ENCODE assay signal across 8 mouse cellular contexts in the genomic region with DNA sequence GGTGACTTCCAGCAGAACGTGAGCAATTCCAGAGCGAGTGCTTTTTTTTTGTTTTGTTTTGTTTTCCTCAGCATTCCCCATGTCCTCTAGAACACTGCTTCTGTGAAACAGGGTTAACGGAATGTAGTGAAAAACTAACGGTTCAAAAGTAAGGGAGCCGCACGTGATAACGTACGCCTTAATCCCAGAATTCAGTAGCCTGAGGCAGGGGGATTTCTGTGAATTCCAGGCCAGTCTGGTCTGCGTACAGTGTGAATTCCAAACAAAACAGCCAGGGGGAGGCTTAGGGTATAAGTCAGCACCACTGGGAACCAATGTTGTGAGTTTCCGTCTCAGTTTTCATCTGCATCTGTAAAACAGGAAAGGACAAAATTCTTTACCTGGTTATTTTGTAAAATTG. TPM values are rescaled to one million over a fixed set of nuclear protein-coding genes. Genes with fewer than 3 reads are reported as not detected.
DNase-seq lines count a peak whose midpoint lies in the region; ATAC-seq and TF ChIP-seq lines count a peak whose summit lies in the region.

No protein-coding gene starts in this region.

- H3K9me3 ChIP-seq in forebrain, embryonic 16.5 days (ENCODE audit: control insufficient read depth, low read length): no peaks in the 10 kb centered on the region
- no peaks in the 10 kb centered on the region for H3K9me3 ChIP-seq in limb, embryonic 13.5 days
- no peaks in the 10 kb centered on the region for H3K9me3 ChIP-seq in neural tube, embryonic 12.5 days

- H3K27me3 ChIP-seq in Patski: no peaks in the 10 kb centered on the region
- no peaks in the 10 kb centered on the region for H3K27me3 ChIP-seq in forebrain, embryonic 16.5 days (replicated peaks; ENCODE audit: control insufficient read depth, insufficient read depth, low read length)
- peaks cover 9% of the 10 kb centered on the region for H3K27me3 ChIP-seq in limb, embryonic 13.5 days
- no peaks in the 10 kb centered on the region for H3K27me3 ChIP-seq in neural tube, embryonic 12.5 days (replicated peaks)

- H3K4me1 ChIP-seq in forebrain, embryonic 16.5 days (replicated peaks; ENCODE audit: control insufficient read depth, insufficient read depth, low read length): peaks cover 13% of the 10 kb centered on the region
- H3K4me1 ChIP-seq in limb, embryonic 13.5 days: peaks cover 12% of the 10 kb centered on the region
- peaks cover 8% of the 10 kb centered on the region for H3K4me1 ChIP-seq in neural tube, embryonic 12.5 days

- 16% methylated on average over 10 of the region's 10 CpGs for WGBS in forebrain, embryonic 16.5 days
- 8% methylated on average over 10 of the region's 10 CpGs for WGBS in limb, embryonic 13.5 days
- 19% methylated on average over 10 of the region's 10 CpGs for WGBS in neural tube, embryonic 12.5 days

- H3K4me2 ChIP-seq in forebrain, embryonic 16.5 days (ENCODE audit: low read length): peak overlapping the region; percentile 52
- H3K4me2 ChIP-seq in limb, embryonic 13.5 days (replicated peaks): peak overlapping the region; percentile 70
- H3K4me2 ChIP-seq in neural tube, embryonic 12.5 days (replicated peaks): peak overlapping the region; percentile 64

- peak; percentile 13 for DNase-seq in heart, adult 8-10 months (ENCODE audit: low spot score)
- DNase-seq in heart, postnatal 10 days: no peak
- DNase-seq in Patski (ENCODE audit: low read depth, low spot score): no peak
- DNase-seq in urinary bladder, adult 18-20 months (ENCODE audit: low spot score in 2 of 2): no peak
- no peak for DNase-seq in adrenal gland, adult 2 months

- H3K9ac ChIP-seq in forebrain, embryonic 16.5 days (replicated peaks; ENCODE audit: low read depth, low read length): peak overlapping the region; percentile 72
- H3K9ac ChIP-seq in limb, embryonic 13.5 days: peak overlapping the region; percentile 83
- peak overlapping the region; percentile 79 for H3K9ac ChIP-seq in neural tube, embryonic 12.5 days

- peak overlapping the region; percentile 88 for H3K4me3 ChIP-seq in forebrain, embryonic 16.5 days (replicated peaks; ENCODE audit: low read length)
- peak overlapping the region; percentile 75 for H3K4me3 ChIP-seq in limb, embryonic 13.5 days
- H3K4me3 ChIP-seq in neural tube, embryonic 12.5 days: peak overlapping the region; percentile 74

- ATAC-seq in Patski: peak; percentile 4
- ATAC-seq in forebrain, embryonic 16.5 days: peak; percentile 60
- ATAC-seq in limb, embryonic 13.5 days (ENCODE audit: low FRiP score, low read depth): peak; percentile 66
- ATAC-seq in neural tube, embryonic 12.5 days (ENCODE audit: low FRiP score, low read depth): peak; percentile 81

- H3K36me3 ChIP-seq in forebrain, embryonic 16.5 days (ENCODE audit: control insufficient read depth, insufficient read depth): peaks cover 4% of the 10 kb centered on the region; the same call in 1 of the 2 replicates
- H3K36me3 ChIP-seq in limb, embryonic 13.5 days: peaks cover 16% of the 10 kb centered on the region
- H3K36me3 ChIP-seq in neural tube, embryonic 12.5 days: peaks cover 12% of the 10 kb centered on the region

- CTCF ChIA-PET in Patski (lab: Charles Lee): no interaction called here

- in situ Hi-C loops in Patski (cut with MboI; ENCODE audit: low pct_unique_long_range_greater_than_20kb): no loop called here

- intact Hi-C loops in heart, postnatal 10 days (cut with DNase I): no loop called here

- POLR2A ChIA-PET in Patski (lab: Charles Lee): interaction anchor here (1.9 kb wide), 1 partner anchor 14 kb away, joined by 9 read pairs; a partner anchor contains a TSS

- no peak for TF ChIP-seq CTCF in Patski (IDR thresholded peaks at IDR 0.05)

- H3K27ac ChIP-seq in forebrain, embryonic 16.5 days (ENCODE audit: low read length): peak overlapping the region; percentile 83
- H3K27ac ChIP-seq in limb, embryonic 13.5 days: peak overlapping the region; percentile 92
- H3K27ac ChIP-seq in neural tube, embryonic 12.5 days: peak overlapping the region; percentile 72

RNA-seq across cellular contexts. Expression of a gene that starts 0.5 kb away (rescaled TPM):
- 100 to 1,000 TPM; 121 to 143 (median 131) TPM for total RNA-seq in heart, adult 8-10 months (2022)
- 10 to 100 TPM; 94.9 to 96.0 TPM for total RNA-seq in heart, postnatal 10 days (2021)
- 82.5 TPM for polyA plus RNA-seq in Patski (2021)
- polyA plus RNA-seq in forebrain, embryonic 16.5 days (2015; fragmentation: Nextera tagmentation; extraction: Ambion mirVana): 109 and 112 TPM in 2 replicates
- 108 and 111 TPM in 2 replicates for polyA plus RNA-seq in limb, embryonic 13.5 days (2015; fragmentation: Nextera tagmentation; extraction: Ambion mirVana)
- 109 and 111 TPM in 2 replicates for polyA plus RNA-seq in neural tube, embryonic 12.5 days (2016; fragmentation: Nextera tagmentation; extraction: Ambion mirVana)
- 10 to 100 TPM; 56.6 to 73.4 TPM for total RNA-seq in adrenal gland, adult 2 months (2021)
- polyA plus RNA-seq in adrenal gland, adult 2 months (2012; rRNA removed): 5.4 and 7.0 TPM in 2 replicates

RNA-seq across cellular contexts. Expression of a gene that starts 15.0 kb away (rescaled TPM):
- total RNA-seq in heart, adult 8-10 months (2022): 10 to 100 TPM; 18.0 to 21.5 (median 20.0) TPM
- total RNA-seq in heart, postnatal 10 days (2021): 10 to 100 TPM; 30.2 to 32.2 TPM
- polyA plus RNA-seq in Patski (2021): 79.7 TPM
- polyA plus RNA-seq in forebrain, embryonic 16.5 days (2015; fragmentation: Nextera tagmentation; extraction: Ambion mirVana): 29.1 and 31.5 TPM in 2 replicates
- polyA plus RNA-seq in limb, embryonic 13.5 days (2015; fragmentation: Nextera tagmentation; extraction: Ambion mirVana): 35.3 and 37.2 TPM in 2 replicates
- 57.6 and 64.9 TPM in 2 replicates for polyA plus RNA-seq in neural tube, embryonic 12.5 days (2016; fragmentation: Nextera tagmentation; extraction: Ambion mirVana)
- total RNA-seq in adrenal gland, adult 2 months (2021): 10 to 100 TPM; 57.5 to 66.2 TPM
- 104 and 127 TPM in 2 replicates for polyA plus RNA-seq in adrenal gland, adult 2 months (2012; rRNA removed)

RNA-seq across cellular contexts. Expression of a gene that starts 18.3 kb away (rescaled TPM):
- total RNA-seq in heart, adult 8-10 months (2022): 10 to 100 TPM; 27.2 to 27.8 (median 27.7) TPM
- 10 to 100 TPM; 17.0 to 19.6 TPM for total RNA-seq in heart, postnatal 10 days (2021)
- 12.9 TPM for polyA plus RNA-seq in Patski (2021)
- polyA plus RNA-seq in forebrain, embryonic 16.5 days (2015; fragmentation: Nextera tagmentation; extraction: Ambion mirVana): 32.0 and 36.2 TPM in 2 replicates
- 39.0 and 41.2 TPM in 2 replicates for polyA plus RNA-seq in limb, embryonic 13.5 days (2015; fragmentation: Nextera tagmentation; extraction: Ambion mirVana)
- 41.4 and 43.2 TPM in 2 replicates for polyA plus RNA-seq in neural tube, embryonic 12.5 days (2016; fragmentation: Nextera tagmentation; extraction: Ambion mirVana)
- total RNA-seq in adrenal gland, adult 2 months (2021): 10 to 100 TPM; 19.3 to 25.7 TPM
- 3.2 and 3.5 TPM in 2 replicates for polyA plus RNA-seq in adrenal gland, adult 2 months (2012; rRNA removed)

RNA-seq across cellular contexts. Expression of a gene that starts 19.0 kb away (rescaled TPM):
- 1 to 10 TPM; 2.0 to 2.8 (median 2.3) TPM for total RNA-seq in heart, adult 8-10 months (2022)
- total RNA-seq in heart, postnatal 10 days (2021): 1 to 10 TPM; 1.9 to 3.4 TPM
- 1.5 TPM for polyA plus RNA-seq in Patski (2021)
- 26.2 and 38.4 TPM in 2 replicates for polyA plus RNA-seq in forebrain, embryonic 16.5 days (2015; fragmentation: Nextera tagmentation; extraction: Ambion mirVana)
- polyA plus RNA-seq in limb, embryonic 13.5 days (2015; fragmentation: Nextera tagmentation; extraction: Ambion mirVana): 4.2 and 4.7 TPM in 2 replicates
- 8.0 and 8.1 TPM in 2 replicates for polyA plus RNA-seq in neural tube, embryonic 12.5 days (2016; fragmentation: Nextera tagmentation; extraction: Ambion mirVana)
- total RNA-seq in adrenal gland, adult 2 months (2021): 10 to 100 TPM; 84.3 to 91.7 TPM
- polyA plus RNA-seq in adrenal gland, adult 2 months (2012; rRNA removed): 15.3 and 23.8 TPM in 2 replicates

RNA-seq across cellular contexts. Expression of a gene that starts 31.1 kb away (rescaled TPM):
- under 1 TPM; 0.11 to 0.35 (median 0.23) TPM for total RNA-seq in heart, adult 8-10 months (2022)
- under 1 TPM; 0.17 to 0.27 TPM for total RNA-seq in heart, postnatal 10 days (2021)
- 0.65 TPM for polyA plus RNA-seq in Patski (2021)
- polyA plus RNA-seq in forebrain, embryonic 16.5 days (2015; fragmentation: Nextera tagmentation; extraction: Ambion mirVana): 1.3 and 1.5 TPM in 2 replicates
- 1.9 and 2.0 TPM in 2 replicates for polyA plus RNA-seq in limb, embryonic 13.5 days (2015; fragmentation: Nextera tagmentation; extraction: Ambion mirVana)
- 2.0 and 2.2 TPM in 2 replicates for polyA plus RNA-seq in neural tube, embryonic 12.5 days (2016; fragmentation: Nextera tagmentation; extraction: Ambion mirVana)
- under 1 TPM; 0.14 to 0.76 TPM for total RNA-seq in adrenal gland, adult 2 months (2021)
- polyA plus RNA-seq in adrenal gland, adult 2 months (2012; rRNA removed): 0.06 TPM in 1 of 2 replicates, not detected in the other

Comparison
In these comparisons a context has a peak if more than half of its experiments do, and no peak if none do; other contexts are left out.
1. ATAC-seq: peak in every context shown above with its lines; median percentile 81 in neural tube, embryonic 12.5 days; 66 in limb, embryonic 13.5 days; 60 in forebrain, embryonic 16.5 days; 4 in Patski.
2. RNA of a gene that starts 0.5 kb away (polyA plus RNA-seq): 109 to 112 TPM in forebrain, embryonic 16.5 days, 109 to 111 TPM in neural tube, embryonic 12.5 days, 108 to 111 TPM in limb, embryonic 13.5 days and 82.5 TPM in Patski (single experiment); 5.4 to 7.0 TPM in adrenal gland, adult 2 months; every median in the first group is over 10 times any median in the second.
3. Peak in every context shown above with its lines, with median percentiles within 50 percentile points of each other: H3K27ac ChIP-seq, H3K4me2 ChIP-seq, H3K4me3 ChIP-seq and H3K9ac ChIP-seq.